Mouse (Mus musculus): Measurements from ENCODE around the gene Fam208a. TPM values are rescaled to one million over a fixed set of nuclear protein-coding genes. Genes with fewer than 3 reads are reported as not detected.

The Fam208a gene
- polyA plus RNA-seq, 1 experiment from 2014 or later = 11.7 TPM

- Histone ChIP-seq H3K4me1 (peaks cover 18% of the 10 kb centered on the region), H3K27ac (no peak overlapping the region), H3K9me3 (peaks cover 28% of the 10 kb centered on the region), H3K36me3 (replicated peaks) (peaks cover 51% of the 10 kb centered on the region), H3K27me3 (ENCODE audit: poor library complexity, severe bottlenecking) (peaks cover 15% of the 10 kb centered on the region), H3K4me3 (peak overlapping the region; percentile 73; the same call in 1 of the 2 replicates)
- 96% methylated on average over 4 of the region's 4 CpGs for WGBS
- no peak for DNase-seq (ENCODE audit: extremely low spot score, low spot score)
Observed at GRCm38 (mm10) chr14:27430280-27430679, 1.6 kb downstream of the Fam208a start.

DNA sequence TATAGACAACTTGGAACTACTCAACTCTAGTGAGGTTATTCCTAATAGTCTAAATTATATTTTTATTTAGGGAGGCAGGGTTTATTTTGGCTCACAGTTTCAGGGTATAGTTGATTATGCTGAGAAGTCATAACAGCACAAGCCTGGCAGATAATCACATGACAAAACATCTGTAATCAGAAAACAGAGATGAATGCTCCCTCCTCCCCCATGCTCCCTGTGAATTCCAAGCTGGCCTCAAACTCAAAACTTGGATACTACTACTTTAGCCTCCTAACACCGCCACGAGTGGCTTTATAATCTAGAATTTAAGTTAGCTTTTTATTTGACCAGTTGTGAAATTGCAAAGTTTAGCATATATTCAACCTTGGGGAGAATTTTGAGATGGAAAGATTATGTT is 3.4 kb downstream of the Fam208a start:
- Histone ChIP-seq H3K4me3 (no peak overlapping the region), H3K27me3 (ENCODE audit: poor library complexity, severe bottlenecking) (peaks cover 13% of the 10 kb centered on the region), H3K36me3 (replicated peaks) (peaks cover 63% of the 10 kb centered on the region), H3K4me1 (peaks cover 18% of the 10 kb centered on the region), H3K9me3 (peaks cover 28% of the 10 kb centered on the region), H3K27ac (no peak overlapping the region)
- no peak for DNase-seq (ENCODE audit: extremely low spot score, low spot score)
- 100% methylated on average over 2 of the region's 2 CpGs for WGBS

DNA sequence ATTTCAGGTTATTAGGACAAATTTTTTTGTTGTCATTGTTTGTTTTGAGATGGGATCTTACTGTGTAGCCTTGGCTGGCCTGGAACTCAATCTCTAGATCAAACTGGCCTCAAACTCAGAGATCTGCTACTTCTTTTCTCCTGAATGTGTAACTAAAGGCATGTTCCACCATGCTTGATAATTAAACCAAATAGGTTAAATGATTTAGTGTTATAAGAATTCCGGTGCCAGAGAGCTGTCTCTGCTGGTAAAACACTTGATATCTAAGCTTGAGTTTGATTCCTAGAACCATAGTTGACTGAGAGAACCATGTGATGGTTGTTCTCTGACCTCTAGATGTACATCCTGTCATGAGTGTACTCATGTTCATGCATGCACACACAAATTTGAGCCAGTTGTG is 7.5 kb downstream of the Fam208a start:
- Histone ChIP-seq H3K27me3 (ENCODE audit: poor library complexity, severe bottlenecking) (no peaks in the 10 kb centered on the region), H3K27ac (no peak overlapping the region), H3K9me3 (peaks cover 15% of the 10 kb centered on the region; the same call in 1 of the 2 replicates), H3K4me1 (no peaks in the 10 kb centered on the region), H3K4me3 (no peak overlapping the region), H3K36me3 (replicated peaks) (peaks cover 66% of the 10 kb centered on the region)
- 96% methylated on average over 1 of the region's 1 CpGs for WGBS
- no peak for DNase-seq (ENCODE audit: extremely low spot score, low spot score)

DNA sequence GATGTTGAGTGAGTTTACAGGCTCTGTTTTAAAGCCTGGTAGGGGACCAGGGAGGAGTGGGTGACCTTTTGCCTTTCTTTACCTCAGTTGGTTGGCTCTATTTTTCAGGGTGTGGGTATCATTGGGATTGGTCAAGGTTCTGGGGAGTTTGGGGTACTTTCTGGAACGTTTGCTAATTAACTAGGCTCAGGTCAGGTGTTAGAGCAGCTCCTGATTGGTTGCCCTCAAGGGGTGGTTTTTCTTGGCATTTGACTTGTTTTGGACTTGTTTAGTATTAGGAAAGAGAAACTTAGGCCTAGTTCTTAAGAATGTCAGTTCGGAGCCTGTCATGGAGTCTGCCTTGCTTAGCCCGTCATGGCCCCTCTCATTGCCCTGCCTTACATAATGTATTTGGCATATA is 8.2 kb downstream of the Fam208a start:
- 84% methylated on average over 3 of the region's 3 CpGs for WGBS
- Histone ChIP-seq H3K4me1 (no peaks in the 10 kb centered on the region), H3K36me3 (replicated peaks) (peaks cover 60% of the 10 kb centered on the region), H3K9me3 (peaks cover 9% of the 10 kb centered on the region; the same call in 1 of the 2 replicates), H3K27ac (no peak overlapping the region), H3K27me3 (ENCODE audit: poor library complexity, severe bottlenecking) (no peaks in the 10 kb centered on the region), H3K4me3 (no peak overlapping the region)
- DNase-seq (ENCODE audit: extremely low spot score, low spot score) = no peak

- Histone ChIP-seq H3K27ac (no peak overlapping the region), H3K27me3 (ENCODE audit: poor library complexity, severe bottlenecking) (no peaks in the 10 kb centered on the region), H3K9me3 (no peaks in the 10 kb centered on the region), H3K36me3 (replicated peaks) (peaks cover 61% of the 10 kb centered on the region), H3K4me1 (no peaks in the 10 kb centered on the region), H3K4me3 (no peak overlapping the region)
- no peak for DNase-seq (ENCODE audit: extremely low spot score, low spot score)
Observed at GRCm38 (mm10) chr14:27440921-27441320, 12.3 kb downstream of the Fam208a start.

- H3K9me3 ChIP-seq = no peaks in the 10 kb centered on the region
- WGBS = 91% methylated on average over 2 of the region's 2 CpGs
- H3K27ac ChIP-seq = no peak overlapping the region
- no peaks in the 10 kb centered on the region for H3K4me1 ChIP-seq
- peaks cover 81% of the 10 kb centered on the region for H3K36me3 ChIP-seq (replicated peaks)
- no peak for DNase-seq (ENCODE audit: extremely low spot score, low spot score)
- H3K27me3 ChIP-seq (ENCODE audit: poor library complexity, severe bottlenecking) = no peaks in the 10 kb centered on the region
- H3K4me3 ChIP-seq = no peak overlapping the region
Observed at GRCm38 (mm10) chr14:27444851-27445281, 16.2 kb downstream of the Fam208a start.

DNA sequence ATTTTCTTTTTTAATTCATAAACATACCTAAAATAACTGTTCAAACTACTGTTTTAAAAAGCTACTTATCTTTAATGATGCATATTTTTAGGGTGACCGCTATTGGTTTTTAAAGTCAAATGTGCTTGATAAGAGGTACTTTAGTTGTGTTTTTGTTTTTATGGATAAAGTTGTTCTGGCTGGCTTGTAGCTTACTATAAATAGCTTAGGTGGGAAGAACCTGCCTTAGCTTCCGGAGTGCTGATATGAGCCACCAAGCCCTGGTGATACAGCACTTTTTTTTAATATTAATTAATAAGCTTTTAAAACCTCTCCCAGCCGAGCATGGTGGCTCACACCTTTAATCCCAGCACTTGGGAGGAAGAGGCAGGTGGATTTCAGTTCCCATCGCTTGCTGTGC is 18.3 kb downstream of the Fam208a start:
- Histone ChIP-seq H3K9me3 (no peaks in the 10 kb centered on the region), H3K4me1 (no peaks in the 10 kb centered on the region), H3K36me3 (replicated peaks) (peaks cover 90% of the 10 kb centered on the region), H3K4me3 (no peak overlapping the region), H3K27me3 (ENCODE audit: poor library complexity, severe bottlenecking) (no peaks in the 10 kb centered on the region), H3K27ac (no peak overlapping the region)
- no peak for DNase-seq (ENCODE audit: extremely low spot score, low spot score)
- 88% methylated on average over 4 of the region's 4 CpGs for WGBS

DNA sequence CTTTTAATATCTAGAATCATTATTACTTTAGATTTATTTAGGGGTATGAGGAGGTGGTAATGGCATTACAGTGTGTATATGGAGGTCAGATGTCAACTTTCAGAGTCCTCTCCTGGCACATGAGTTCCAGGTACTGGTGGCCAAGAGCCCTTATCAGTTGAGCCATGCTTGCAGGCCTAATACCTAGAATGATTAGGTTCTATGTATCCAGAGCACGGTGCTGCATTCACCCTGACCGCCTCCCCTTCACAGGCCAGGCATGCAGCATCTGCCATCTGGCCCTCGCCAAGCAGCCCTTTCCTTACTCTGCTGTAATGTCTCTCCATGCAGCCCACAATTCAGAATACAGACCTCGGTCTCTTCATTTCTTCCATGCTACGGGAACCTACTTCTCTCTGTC is 62.8 kb downstream of the Fam208a start:
- no peaks in the 10 kb centered on the region for H3K27me3 ChIP-seq (ENCODE audit: poor library complexity, severe bottlenecking)
- H3K4me1 ChIP-seq = no peaks in the 10 kb centered on the region
- H3K4me3 ChIP-seq = no peak overlapping the region
- H3K36me3 ChIP-seq (replicated peaks) = peaks cover 99% of the 10 kb centered on the region
- 94% methylated on average over 5 of the region's 5 CpGs for WGBS
- H3K27ac ChIP-seq = no peak overlapping the region
- DNase-seq (ENCODE audit: extremely low spot score, low spot score) = no peak
- no peaks in the 10 kb centered on the region for H3K9me3 ChIP-seq

DNA sequence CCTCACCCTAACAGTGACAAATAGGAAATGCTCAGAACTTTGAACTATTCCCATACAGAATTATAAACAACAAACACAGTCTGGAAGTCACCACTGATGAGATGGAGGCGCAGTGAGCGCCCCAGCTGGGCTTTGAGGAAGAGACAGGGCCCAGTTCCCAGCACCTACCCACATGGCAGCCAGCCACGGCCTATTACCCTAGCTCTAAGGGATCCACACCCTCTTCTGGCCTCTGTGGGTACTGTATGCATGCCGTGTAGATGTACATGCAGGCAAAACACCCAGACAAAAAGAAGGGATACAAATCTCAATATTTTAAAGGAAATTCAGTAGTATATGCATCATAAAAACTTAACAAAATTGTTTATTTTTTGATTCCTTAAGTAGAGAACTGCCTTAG is 64.9 kb downstream of the Fam208a start:
- H3K27me3 ChIP-seq (ENCODE audit: poor library complexity, severe bottlenecking) = no peaks in the 10 kb centered on the region
- H3K9me3 ChIP-seq = no peaks in the 10 kb centered on the region
- WGBS = 88% methylated on average over 4 of the region's 4 CpGs
- H3K27ac ChIP-seq = no peak overlapping the region
- H3K4me1 ChIP-seq = no peaks in the 10 kb centered on the region
- DNase-seq (ENCODE audit: extremely low spot score, low spot score) = no peak
- no peak overlapping the region for H3K4me3 ChIP-seq
- peaks cover 98% of the 10 kb centered on the region for H3K36me3 ChIP-seq (replicated peaks)

DNA sequence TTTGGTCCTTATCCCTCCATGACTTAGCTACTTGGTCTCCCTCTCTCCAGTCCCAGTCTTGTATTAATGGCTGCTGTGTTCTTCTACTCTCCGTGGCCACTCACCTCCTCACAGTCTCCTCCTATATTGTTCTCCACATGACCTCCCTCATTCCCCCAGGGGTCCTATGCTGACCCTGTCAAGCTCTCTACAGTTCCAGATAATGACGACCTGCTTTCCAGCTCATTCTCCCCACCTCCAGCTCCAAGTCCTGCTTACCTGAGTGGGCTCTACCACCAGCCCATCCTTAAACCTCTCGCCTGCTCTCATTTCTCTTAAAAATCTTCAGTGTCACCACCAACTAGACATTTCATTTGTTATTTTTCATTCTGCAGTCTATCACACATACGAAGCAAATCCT is 72.5 kb downstream of the Fam208a start:
- Histone ChIP-seq H3K27ac (no peak overlapping the region), H3K4me1 (no peaks in the 10 kb centered on the region), H3K9me3 (no peaks in the 10 kb centered on the region), H3K36me3 (replicated peaks) (peaks cover 74% of the 10 kb centered on the region), H3K27me3 (ENCODE audit: poor library complexity, severe bottlenecking) (no peaks in the 10 kb centered on the region), H3K4me3 (no peak overlapping the region)
- DNase-seq (ENCODE audit: extremely low spot score, low spot score) = no peak
- WGBS = 82% methylated on average over 4 of the region's 4 CpGs

- Histone ChIP-seq H3K36me3 (replicated peaks) (peaks cover 23% of the 10 kb centered on the region), H3K9me3 (no peaks in the 10 kb centered on the region), H3K4me3 (peak within 1 kb of the TSS; percentile 84), H3K4me1 (peaks cover 15% of the 10 kb centered on the region), H3K27ac (peak within 1 kb of the TSS; percentile 93), H3K27me3 (ENCODE audit: poor library complexity, severe bottlenecking) (no peaks in the 10 kb centered on the region)
- under 1% methylated on average over 51 of the region's 51 CpGs for WGBS
- DNase-seq (ENCODE audit: extremely low spot score, low spot score) = peak; percentile 100
Observed at GRCm38 (mm10) chr14:27507894-27508643, 79.4 kb downstream of the Fam208a start, which contains the start of gene Ccdc66. Ccdc66 (minus strand) TSS chr14:27508460.

DNA sequence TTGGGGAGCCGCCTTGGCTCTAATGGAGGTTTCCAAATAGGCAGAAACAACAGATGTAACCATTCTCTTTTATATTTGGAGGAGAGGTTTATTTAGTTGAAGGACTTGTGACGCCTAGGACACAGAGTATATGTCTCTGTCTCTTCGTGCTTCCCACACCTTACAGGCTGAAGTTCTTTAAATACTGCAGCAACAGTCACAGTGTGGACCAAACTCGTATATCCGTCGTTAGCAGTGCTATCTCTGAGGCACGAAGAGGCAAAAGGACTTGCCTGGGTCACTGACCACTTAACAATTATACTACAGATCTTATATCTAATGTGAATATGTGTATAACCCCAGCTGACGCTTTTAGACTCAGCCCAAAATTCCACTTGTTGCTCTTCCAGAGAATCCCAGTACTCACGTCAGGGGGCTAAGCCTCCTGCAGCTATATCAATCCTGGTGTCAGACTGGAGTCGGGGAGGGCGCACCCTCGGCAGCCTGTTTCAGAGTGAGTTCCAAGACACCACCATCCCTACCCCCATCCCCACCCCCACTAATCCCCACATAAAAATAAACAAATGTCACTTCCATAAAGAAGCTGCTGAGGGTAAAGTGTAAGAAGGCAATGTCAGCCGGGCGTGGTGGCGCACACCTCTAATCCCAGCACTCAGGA is 80.1 kb downstream of the Fam208a start:
- WGBS = 35% methylated on average over 15 of the region's 15 CpGs
- Histone ChIP-seq H3K9me3 (no peaks in the 10 kb centered on the region), H3K36me3 (replicated peaks) (peaks cover 19% of the 10 kb centered on the region), H3K4me1 (peaks cover 15% of the 10 kb centered on the region), H3K4me3 (peak overlapping the region; percentile 84), H3K27ac (peak overlapping the region; percentile 93), H3K27me3 (ENCODE audit: poor library complexity, severe bottlenecking) (no peaks in the 10 kb centered on the region)
- no peak for DNase-seq (ENCODE audit: extremely low spot score, low spot score)

DNA sequence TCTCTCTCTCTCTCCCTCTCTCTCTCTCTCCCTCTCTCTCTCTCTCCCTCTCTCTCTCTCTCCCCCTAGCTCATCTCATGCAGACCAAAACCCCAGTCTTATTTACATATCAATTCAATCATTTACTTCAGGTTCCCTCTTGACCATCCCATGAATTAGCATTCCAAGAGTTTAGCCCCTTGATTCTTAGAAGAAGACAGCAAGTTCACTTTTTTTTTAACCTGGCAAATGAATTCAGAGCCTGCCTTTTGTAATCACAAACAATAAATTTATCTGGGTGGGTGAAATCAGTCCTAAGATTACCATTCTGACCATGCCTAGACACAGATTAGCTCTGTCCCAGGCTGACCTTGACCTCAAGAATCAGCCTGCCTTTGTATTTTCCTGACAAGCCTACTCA is 95.9 kb downstream of the Fam208a start:
- no peak for DNase-seq (ENCODE audit: extremely low spot score, low spot score)

More for the DNA sequence above, 95.9 kb downstream of the Fam208a start:
- H3K36me3 ChIP-seq (replicated peaks) = no peaks in the 10 kb centered on the region
- H3K4me1 ChIP-seq = no peaks in the 10 kb centered on the region
- H3K27ac ChIP-seq = no peak overlapping the region
- H3K27me3 ChIP-seq (ENCODE audit: poor library complexity, severe bottlenecking) = no peaks in the 10 kb centered on the region
- peaks cover 10% of the 10 kb centered on the region; the same call in 1 of the 2 replicates for H3K9me3 ChIP-seq
- H3K4me3 ChIP-seq = no peak overlapping the region
